Mouse (Mus musculus) lung, postnatal 0 days (tissue): Measurements from ENCODE around the gene Ino80b.

Source experiments
- CTCF ChIP-seq: IDR thresholded peaks from 2 replicates; pipeline ENCODE4 v1.5.1; 2016; ENCODE audit warnings: antibody characterized with exemption, mild to moderate bottlenecking
- EP300 ChIP-seq: IDR thresholded peaks from 2 replicates; pipeline ENCODE4 v1.6.1; 2016; ENCODE audit warnings: antibody characterized with exemption, mild to moderate bottlenecking, control low read depth

DNA sequence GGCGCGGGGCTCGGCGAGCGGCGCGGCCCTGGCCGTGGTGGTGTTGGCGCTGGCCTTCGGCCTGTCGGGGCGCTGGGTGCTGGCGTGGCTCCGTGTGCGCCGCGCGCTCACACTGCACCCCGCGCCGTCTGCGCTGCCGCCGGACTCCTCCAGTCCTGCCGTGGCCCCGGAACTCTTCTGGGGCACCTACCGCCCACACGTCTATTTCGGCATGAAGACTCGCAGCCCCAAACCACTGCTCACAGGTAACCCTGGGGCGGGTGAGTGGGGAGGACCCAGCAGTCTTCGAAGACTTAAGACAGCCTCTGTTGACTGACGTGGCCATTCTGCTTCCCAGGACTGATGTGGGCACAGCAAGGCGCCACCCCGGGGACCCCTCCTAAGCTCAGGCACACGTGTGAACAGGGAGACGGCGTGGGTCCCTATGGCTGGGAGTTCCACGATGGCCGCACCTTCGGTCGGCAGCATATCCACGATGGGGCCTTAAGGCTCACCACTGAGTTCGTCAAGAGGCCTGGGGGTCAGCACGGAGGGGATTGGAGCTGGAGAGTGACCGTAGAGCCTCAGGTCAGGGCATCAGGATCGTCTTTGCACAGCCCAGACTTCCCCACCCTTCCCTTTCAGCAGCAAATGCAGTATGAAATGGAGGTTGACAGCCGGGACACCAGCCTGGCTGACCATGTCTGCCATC is 9.4 kb downstream of the Ino80b start:
- TF ChIP-seq CTCF (no peak), EP300 (no peak)
